Mouse (Mus musculus) layer of hippocampus, adult 8-10 months (tissue): ENCODE results near the gene 2310034G01Rik. TPM values are rescaled to one million over a fixed set of nuclear protein-coding genes. Genes with fewer than 3 reads are reported as not detected.

Experiments used
- DNase-seq, 2 experiments: peaks; one replicate each; pipeline ENCODE4 v3.0.0; 2022; ENCODE audit warnings: low spot score in 2 of 2
- total RNA-seq, 4 experiments: library from RNA; stranded (reverse); gene quantifications; 2 replicates each; pipeline ENCODE4 v1.2.4; 2022

The 2310034G01Rik gene
- total RNA-seq, 4 experiments from 2014 or later = 0.89 to 1.5 (median 1.3) TPM

GRCm38 (mm10) chr19:46329031-46329641, 21.0 kb downstream of the 2310034G01Rik start:
- DNase-seq = no peak

GRCm38 (mm10) chr19:46328081-46329030, 21.7 kb downstream of the 2310034G01Rik start, which contains the start of gene Fbxl15:
Fbxl15 (plus strand) TSS chr19:46328184.
- DNase-seq = peak; percentile 95 to 97

- DNase-seq = no peak
Observed at GRCm38 (mm10) chr19:46327531-46328064, 22.5 kb downstream of the 2310034G01Rik start.

GRCm38 (mm10) chr19:46326756-46327305, 23.3 kb downstream of the 2310034G01Rik start, which contains the start of gene Psd:
Psd (minus strand) TSS chr19:46327156.
- peak in 1 of 2 experiments; percentile 70 for DNase-seq

- DNase-seq = no peak
Observed at GRCm38 (mm10) chr19:46326019-46326755, 23.9 kb downstream of the 2310034G01Rik start.

GRCm38 (mm10) chr19:46324918-46325317, 25.2 kb downstream of the 2310034G01Rik start:
- no peak for DNase-seq

- no peak for DNase-seq
Observed at GRCm38 (mm10) chr19:46324366-46324765, 25.7 kb downstream of the 2310034G01Rik start.

- no peak for DNase-seq
Observed at GRCm38 (mm10) chr19:46323716-46324115, 26.4 kb downstream of the 2310034G01Rik start.

- no peak for DNase-seq
Observed at GRCm38 (mm10) chr19:46322996-46323572, 27.0 kb downstream of the 2310034G01Rik start.

- no peak for DNase-seq
Observed at GRCm38 (mm10) chr19:46322144-46322995, 27.7 kb downstream of the 2310034G01Rik start.

- peak in 1 of 2 experiments; percentile 54 for DNase-seq
Observed at GRCm38 (mm10) chr19:46321101-46321943, 28.8 kb downstream of the 2310034G01Rik start.

GRCm38 (mm10) chr19:46320076-46320785, 29.9 kb downstream of the 2310034G01Rik start:
- peak in 1 of 2 experiments; percentile 16 for DNase-seq

GRCm38 (mm10) chr19:46318586-46319378, 31.3 kb downstream of the 2310034G01Rik start:
- peak; percentile 91 for DNase-seq

GRCm38 (mm10) chr19:46318031-46318471, 32.1 kb downstream of the 2310034G01Rik start:
- peak; percentile 50 to 52 for DNase-seq

- DNase-seq = peak in 1 of 2 experiments; percentile 15
Observed at GRCm38 (mm10) chr19:46317546-46317885, 32.6 kb downstream of the 2310034G01Rik start.

GRCm38 (mm10) chr19:46316846-46317545, 33.1 kb downstream of the 2310034G01Rik start:
- peak; percentile 84 to 85 for DNase-seq
